Mouse (Mus musculus): ENCODE measurements around the gene Gmnn.

Gene Gmnn

GRCm38 (mm10) chr13:24760351-24760870, 1.3 kb downstream of the Gmnn start:
- no peak for DNase-seq

- DNase-seq, result no peak
Measured at GRCm38 (mm10) chr13:24759451-24759850, 2.3 kb downstream of the Gmnn start.

GRCm38 (mm10) chr13:24757820-24758564, 3.7 kb downstream of the Gmnn start:
- no peak for DNase-seq

- no peak for DNase-seq
Measured at GRCm38 (mm10) chr13:24756756-24757155, 5.0 kb downstream of the Gmnn start.

- DNase-seq, result no peak
Measured at GRCm38 (mm10) chr13:24751396-24751795, 10.3 kb downstream of the Gmnn start.

GRCm38 (mm10) chr13:24750807-24751206, 10.9 kb downstream of the Gmnn start:
- no peak for DNase-seq

GRCm38 (mm10) chr13:24747823-24748222, 13.9 kb downstream of the Gmnn start:
- no peak for DNase-seq

- no peak for DNase-seq
Measured at GRCm38 (mm10) chr13:24741028-24741427, 20.7 kb downstream of the Gmnn start, which contains the start of gene Armh2. TSS of gene Armh2 (plus strand) at chr13:24741232.

GRCm38 (mm10) chr13:24735608-24736131, 26.1 kb downstream of the Gmnn start:
- DNase-seq, result no peak

- no peak for DNase-seq
Measured at GRCm38 (mm10) chr13:24734502-24734901, 27.2 kb downstream of the Gmnn start.

- no peak for DNase-seq
Measured at GRCm38 (mm10) chr13:24729128-24729527, 32.6 kb downstream of the Gmnn start.

GRCm38 (mm10) chr13:24724395-24724759, 37.3 kb downstream of the Gmnn start:
- no peak for DNase-seq

GRCm38 (mm10) chr13:24723699-24724394, 37.9 kb downstream of the Gmnn start:
- DNase-seq, result no peak

- DNase-seq, result no peak
Measured at GRCm38 (mm10) chr13:24721502-24721901, 40.2 kb downstream of the Gmnn start.

GRCm38 (mm10) chr13:24717677-24718076, 44.0 kb downstream of the Gmnn start:
- no peak for DNase-seq

GRCm38 (mm10) chr13:24716441-24716840, 45.3 kb downstream of the Gmnn start:
- DNase-seq, result no peak

GRCm38 (mm10) chr13:24715601-24716000, 46.1 kb downstream of the Gmnn start:
- DNase-seq, result no peak

- DNase-seq, result no peak
Measured at GRCm38 (mm10) chr13:24714360-24714885, 47.3 kb downstream of the Gmnn start.

GRCm38 (mm10) chr13:24713434-24714000, 48.2 kb downstream of the Gmnn start:
- DNase-seq, result peak; percentile 94

GRCm38 (mm10) chr13:24712581-24713130, 49.1 kb downstream of the Gmnn start:
- DNase-seq, result no peak

- no peak for DNase-seq
Measured at GRCm38 (mm10) chr13:24710968-24711367, 50.8 kb downstream of the Gmnn start.

- no peak for DNase-seq
Measured at GRCm38 (mm10) chr13:24709656-24710396, 51.9 kb downstream of the Gmnn start.

Measured in kidney, adult 18-20 months (tissue).